Mouse (Mus musculus) olfactory bulb, adult 2 months (tissue): Measurements from ENCODE around the gene Ckap4. TPM values are rescaled to one million over a fixed set of nuclear protein-coding genes. Genes with fewer than 3 reads are reported as not detected.

Experiments used
- H3K27ac ChIP-seq: fragments of 200-500 bp; 2 replicates; pipeline ENCODE4 v1.5.1; 2012; ENCODE audit warnings: low read depth, low read length; ENCODE audit not compliant: insufficient read depth
- H3K4me1 ChIP-seq: fragments of 200-500 bp; 2 replicates; pipeline ENCODE4 v1.6.1; 2012; ENCODE audit warnings: low read length; ENCODE audit not compliant: control insufficient read depth, insufficient read depth
- H3K4me3 ChIP-seq: fragments of 200-500 bp; 2 replicates; pipeline ENCODE4 v1.5.1; 2012; ENCODE audit warnings: mild to moderate bottlenecking, low read depth, low read length, moderate library complexity; ENCODE audit not compliant: insufficient read depth
- CTCF ChIP-seq: fragments of 200-500 bp; IDR thresholded peaks from 2 replicates; pipeline ENCODE4 v1.5.1; 2012; ENCODE audit warnings: low read depth, mild to moderate bottlenecking, low read length, moderate library complexity; ENCODE audit not compliant: insufficient read depth
- POLR2A ChIP-seq: fragments of 200-500 bp; IDR thresholded peaks from 2 replicates; pipeline ENCODE4 v1.6.1; 2012; ENCODE audit warnings: mild to moderate bottlenecking, low read depth, low read length, moderate library complexity; ENCODE audit not compliant: insufficient read depth
- WGBS: fragments of 180-500 bp; shearing (Covaris S2); methylation state at CpG from one replicate; pipeline ENCODE4 v1.1.7; 2018; 5-methylcytosine and 5-hydroxymethylcytosine counted together
- polyA plus RNA-seq: library from polyadenylated mRNA; stranded (reverse); fragments of >200 nt; gene quantifications from 2 replicates; pipeline ENCODE4 v1.2.4, GENCODE M21; 2012; ENCODE audit warnings: low replicate concordance; ENCODE audit not compliant: missing spikeins, insufficient read depth, insufficient read length

The Ckap4 gene
- polyA plus RNA-seq, 1 experiment, result not detected

DNA sequence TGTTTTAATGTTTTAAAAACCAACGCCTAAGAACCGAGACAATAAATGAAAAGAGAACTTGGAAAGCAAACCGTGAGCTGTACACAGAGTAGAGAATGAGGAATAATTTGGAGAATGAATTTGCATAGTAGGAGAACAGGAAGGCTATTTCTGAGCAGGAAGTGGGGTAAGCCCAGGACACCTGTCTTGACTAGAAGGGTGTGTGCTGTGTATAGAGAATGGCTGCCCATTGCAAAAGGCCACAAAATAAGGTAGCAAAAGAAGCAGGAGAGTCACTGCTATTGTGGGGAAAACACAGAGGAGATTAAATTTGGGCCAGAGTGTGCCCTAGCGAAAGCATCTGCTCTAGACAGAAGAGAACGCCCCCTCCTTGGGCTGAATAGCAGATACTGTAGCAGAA, 1.6 kb upstream of the Ckap4 start:
- H3K27ac ChIP-seq, result no peak overlapping the region
- no peak overlapping the region for H3K4me3 ChIP-seq
- 41% methylated on average over 5 of the region's 5 CpGs for WGBS
- no peak for TF ChIP-seq POLR2A
- TF ChIP-seq CTCF, result no peak
- H3K4me1 ChIP-seq, result peaks cover 27% of the 10 kb centered on the region

DNA sequence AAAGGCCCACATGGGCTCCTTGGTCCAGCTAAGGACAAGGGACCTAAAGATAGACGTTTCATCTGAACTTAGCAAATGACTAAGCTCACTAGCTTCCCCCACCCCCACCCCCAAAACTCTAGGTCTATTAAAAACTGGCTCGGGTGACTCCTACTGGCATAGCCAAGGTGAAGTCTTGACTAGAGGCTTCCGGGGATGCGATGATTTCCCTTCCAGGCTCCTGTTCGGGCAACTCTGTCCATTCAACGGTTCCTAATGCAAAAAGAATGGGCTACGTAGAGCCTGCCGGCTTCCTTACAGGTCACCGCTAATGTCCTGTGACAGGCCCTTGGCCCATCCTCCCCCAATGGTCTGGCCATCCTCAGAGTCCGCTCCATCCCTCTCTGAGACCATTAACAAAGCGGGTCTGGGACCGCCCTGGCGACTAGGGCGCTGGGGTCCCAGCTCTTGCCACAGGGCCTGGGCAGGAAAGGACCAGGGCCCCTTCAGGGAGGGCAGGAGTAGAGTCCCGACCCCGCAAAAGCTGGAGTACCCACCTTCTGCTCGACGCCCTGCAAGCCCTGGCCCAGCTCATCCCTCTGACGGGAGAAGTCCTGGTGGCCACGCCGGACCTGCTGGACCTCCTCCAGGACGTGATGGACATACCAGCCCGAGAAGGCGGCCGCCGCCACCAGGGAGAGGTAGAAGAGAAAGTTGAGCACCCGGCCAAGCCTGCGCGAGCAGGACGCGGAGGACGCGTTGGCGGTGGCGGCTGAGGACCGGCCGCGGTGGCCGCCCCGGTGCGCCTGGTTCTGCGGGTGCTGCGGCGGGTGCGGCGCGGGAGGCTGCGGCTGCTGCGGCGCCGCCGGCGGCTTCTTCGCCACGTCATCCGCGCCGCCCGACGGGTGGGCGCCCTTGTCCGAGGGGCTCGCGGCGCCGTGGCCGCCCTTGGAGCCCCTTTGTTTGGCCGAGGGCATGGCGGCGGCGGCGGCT, 665 bp downstream of the Ckap4 start:
- 2% methylated on average over 72 of the region's 72 CpGs for WGBS
- no peak for TF ChIP-seq CTCF
- no peak for TF ChIP-seq POLR2A
- H3K4me1 ChIP-seq, result peaks cover 30% of the 10 kb centered on the region

DNA sequence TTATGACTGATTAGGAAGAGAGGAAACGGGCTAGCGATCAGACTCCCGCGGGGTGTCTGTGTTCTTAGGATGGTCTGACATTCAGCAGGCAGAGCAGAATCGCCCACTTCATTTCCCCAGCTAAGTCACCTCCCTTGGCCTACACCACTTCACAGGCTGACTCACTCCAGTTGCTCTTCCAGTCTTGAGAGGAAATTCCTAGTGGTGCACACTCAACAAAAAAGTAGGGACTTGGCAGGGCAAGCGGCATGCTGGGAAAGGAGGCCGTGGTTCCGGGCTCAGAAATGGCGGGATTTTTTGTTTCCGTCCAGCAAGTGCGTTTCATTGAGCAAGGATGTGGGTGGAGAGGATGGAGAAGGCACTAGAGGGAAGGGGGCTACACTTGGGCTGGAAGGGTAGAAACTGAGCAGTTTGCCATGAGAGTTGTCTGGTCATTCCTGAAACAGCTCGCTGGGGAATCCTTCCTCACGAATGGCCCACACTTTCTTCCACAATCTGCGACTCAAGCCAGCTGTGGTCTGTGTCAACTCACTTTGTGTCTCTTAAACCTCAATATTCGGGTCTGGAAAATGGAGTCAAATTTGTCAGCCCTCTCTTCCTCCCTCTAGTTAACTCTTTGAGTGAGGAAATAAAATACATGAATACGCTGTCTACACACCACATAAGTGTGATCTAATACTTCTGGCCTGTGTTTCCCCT, 1.5 kb downstream of the Ckap4 start:
- TF ChIP-seq POLR2A (no peak), CTCF (no peak)
- peak overlapping the region; percentile 24; the same call in 1 of the 2 replicates for H3K27ac ChIP-seq
- H3K4me1 ChIP-seq, result peaks cover 27% of the 10 kb centered on the region
- WGBS, result 45% methylated on average over 16 of the region's 16 CpGs
- peak overlapping the region; percentile 23 for H3K4me3 ChIP-seq

More for the DNA sequence above, 665 bp downstream of the Ckap4 start:
- Histone ChIP-seq H3K4me3 (peak overlapping the region; percentile 76), H3K27ac (peak overlapping the region; percentile 63)

DNA sequence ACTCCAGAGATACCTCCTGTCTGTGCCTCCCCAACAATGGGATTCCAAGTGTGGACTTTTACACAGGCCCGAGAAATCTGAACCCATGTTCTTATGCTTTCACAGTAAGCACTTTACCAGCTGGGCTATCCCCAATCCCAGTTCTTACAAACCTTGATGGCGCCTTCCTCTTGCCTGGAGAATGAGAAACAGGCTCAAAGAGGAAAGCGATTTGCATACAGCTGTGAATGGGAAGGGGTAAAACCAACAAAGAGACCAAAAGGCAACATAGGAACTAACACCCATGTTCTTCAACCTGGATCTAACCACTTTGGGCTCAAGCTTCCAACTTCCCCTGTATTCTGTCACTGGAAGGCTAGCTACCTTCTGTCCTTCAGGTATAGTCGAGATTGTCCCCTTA, 2.3 kb downstream of the Ckap4 start:
- 0 out of 2 replicates have a peak overlapping the region, but pooled peaks have one; percentile 24 for H3K27ac ChIP-seq
- WGBS, result 71% methylated on average over 4 of the region's 4 CpGs
- TF ChIP-seq POLR2A, result no peak
- no peak overlapping the region for H3K4me3 ChIP-seq
- H3K4me1 ChIP-seq, result peaks cover 27% of the 10 kb centered on the region

DNA sequence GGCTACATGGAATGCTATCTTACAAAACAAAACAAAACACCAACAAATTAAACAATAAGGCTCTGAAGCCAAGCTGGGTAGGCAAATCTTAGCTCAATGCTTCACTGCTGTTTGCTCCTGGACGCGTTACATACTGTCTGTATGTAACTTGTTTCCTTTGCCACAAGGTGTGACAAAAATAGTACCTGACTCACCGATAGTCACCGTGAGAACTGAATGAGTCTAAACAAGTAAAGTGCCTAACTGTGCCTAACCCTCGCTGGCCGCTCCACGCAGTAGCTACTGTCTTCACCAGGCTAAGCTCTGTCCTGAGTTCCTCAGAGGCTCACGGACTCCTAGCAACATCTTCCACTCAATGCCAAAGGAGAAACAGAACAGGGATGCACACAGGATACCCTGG, 3.5 kb downstream of the Ckap4 start:
- no peak for TF ChIP-seq CTCF
- TF ChIP-seq POLR2A, result no peak
- Histone ChIP-seq H3K27ac (no peak overlapping the region), H3K4me1 (peaks cover 24% of the 10 kb centered on the region), H3K4me3 (no peak overlapping the region)
- 62% methylated on average over 8 of the region's 8 CpGs for WGBS

- 83% methylated on average over 12 of the region's 12 CpGs for WGBS
- peaks cover 22% of the 10 kb centered on the region for H3K4me1 ChIP-seq
- H3K27ac ChIP-seq, result no peak overlapping the region
- TF ChIP-seq POLR2A (no peak), CTCF (no peak)
- H3K4me3 ChIP-seq, result no peak overlapping the region
These were observed 6.2 kb downstream of the Ckap4 start for GRCm38 (mm10) chr10:84527631-84528030.

DNA sequence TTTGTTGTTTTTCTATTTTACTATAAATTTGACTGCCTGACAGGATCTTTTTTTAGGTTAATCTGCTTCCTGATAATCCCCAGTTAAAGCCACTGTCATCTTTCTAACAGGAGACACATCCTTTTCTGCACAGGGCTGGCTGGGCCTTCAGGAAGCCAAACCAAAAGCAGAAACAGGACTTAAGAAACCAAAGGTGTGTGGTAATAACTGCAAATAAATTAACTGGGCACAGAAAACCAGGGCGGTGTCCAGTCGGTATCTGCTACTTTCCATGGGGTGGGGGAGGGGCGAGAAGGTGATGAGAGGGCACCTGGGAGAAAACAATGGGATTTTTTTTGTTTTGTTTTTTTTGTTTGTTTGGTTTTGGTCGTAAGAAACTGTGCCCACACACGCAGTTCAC, 6.8 kb downstream of the Ckap4 start:
- Histone ChIP-seq H3K4me3 (no peak overlapping the region), H3K27ac (no peak overlapping the region), H3K4me1 (peaks cover 18% of the 10 kb centered on the region)
- 83% methylated on average over 5 of the region's 5 CpGs for WGBS
- no peak for TF ChIP-seq POLR2A
- TF ChIP-seq CTCF, result no peak

GRCm38 (mm10) chr10:84526488-84526887, 7.4 kb downstream of the Ckap4 start:
- 76% methylated on average over 10 of the region's 10 CpGs for WGBS
- H3K4me3 ChIP-seq, result no peak overlapping the region
- TF ChIP-seq CTCF (no peak), POLR2A (no peak)
- peaks cover 13% of the 10 kb centered on the region for H3K4me1 ChIP-seq
- no peak overlapping the region for H3K27ac ChIP-seq

- 57% methylated on average over 10 of the region's 10 CpGs for WGBS
- 0 out of 2 replicates have a peak, but pooled peaks cover 3% of the 10 kb centered on the region for H3K4me1 ChIP-seq
These were observed 10.2 kb downstream of the Ckap4 start for GRCm38 (mm10) chr10:84523682-84524081.

More at GRCm38 (mm10) chr10:84523682-84524081, 10.2 kb downstream of the Ckap4 start:
- Histone ChIP-seq H3K4me3 (no peak overlapping the region), H3K27ac (no peak overlapping the region)
- TF ChIP-seq POLR2A, result no peak
- peak; percentile 41; the same call in 1 of the 2 replicates for TF ChIP-seq CTCF
